Mouse (Mus musculus) right cerebral cortex, adult 2 months (tissue): ENCODE data around the gene Mif.
A peak's percentile ranks its signal among the peaks of the same experiment; 100 is the strongest.
"Not testable (repeated sequence)": the region's sequence is repeated elsewhere in the genome, so short reads cannot be mapped to it uniquely, and the experiment has no call there.

Experiments
- DNase-seq, 2 experiments: peaks; one replicate each; pipeline ENCODE4 v3.0.0; 2021 to 2022; ENCODE audit warnings: low spot score in 2 of 2

The Mif gene

GRCm38 (mm10) chr10:75873543-75874170, 13.6 kb upstream of the Mif start:
- no peak for DNase-seq

DNA sequence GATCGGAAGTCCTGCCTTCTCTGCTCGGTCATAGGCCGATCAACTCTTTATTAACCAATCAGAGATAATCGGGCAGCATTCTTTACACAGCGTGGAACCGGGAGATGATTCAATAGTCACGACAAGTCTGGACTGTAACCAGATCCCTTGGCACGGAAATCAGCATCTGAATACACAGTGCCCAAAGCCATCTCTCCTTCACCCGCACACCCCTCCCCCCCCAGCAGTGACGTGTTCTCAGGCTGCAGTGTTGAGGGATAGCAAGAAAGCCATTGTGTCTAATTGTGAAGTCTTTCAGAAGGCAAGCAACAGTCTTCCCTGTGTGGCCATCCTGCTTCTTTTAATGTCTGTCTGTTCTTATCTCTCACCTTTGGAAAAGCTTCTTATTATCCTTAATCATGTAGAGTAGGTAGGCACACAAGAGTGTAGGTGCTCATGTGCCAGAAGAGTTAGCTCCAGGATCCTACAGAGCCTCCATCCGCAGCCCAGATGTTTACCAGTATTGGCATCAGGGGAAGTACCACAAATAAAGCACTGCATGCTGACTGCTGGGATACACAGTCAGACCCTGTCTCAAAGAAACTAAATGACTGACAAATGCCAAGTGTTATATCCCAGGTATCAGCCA, 13.0 kb upstream of the Mif start:
- peak; percentile 71 to 82 for DNase-seq

DNA sequence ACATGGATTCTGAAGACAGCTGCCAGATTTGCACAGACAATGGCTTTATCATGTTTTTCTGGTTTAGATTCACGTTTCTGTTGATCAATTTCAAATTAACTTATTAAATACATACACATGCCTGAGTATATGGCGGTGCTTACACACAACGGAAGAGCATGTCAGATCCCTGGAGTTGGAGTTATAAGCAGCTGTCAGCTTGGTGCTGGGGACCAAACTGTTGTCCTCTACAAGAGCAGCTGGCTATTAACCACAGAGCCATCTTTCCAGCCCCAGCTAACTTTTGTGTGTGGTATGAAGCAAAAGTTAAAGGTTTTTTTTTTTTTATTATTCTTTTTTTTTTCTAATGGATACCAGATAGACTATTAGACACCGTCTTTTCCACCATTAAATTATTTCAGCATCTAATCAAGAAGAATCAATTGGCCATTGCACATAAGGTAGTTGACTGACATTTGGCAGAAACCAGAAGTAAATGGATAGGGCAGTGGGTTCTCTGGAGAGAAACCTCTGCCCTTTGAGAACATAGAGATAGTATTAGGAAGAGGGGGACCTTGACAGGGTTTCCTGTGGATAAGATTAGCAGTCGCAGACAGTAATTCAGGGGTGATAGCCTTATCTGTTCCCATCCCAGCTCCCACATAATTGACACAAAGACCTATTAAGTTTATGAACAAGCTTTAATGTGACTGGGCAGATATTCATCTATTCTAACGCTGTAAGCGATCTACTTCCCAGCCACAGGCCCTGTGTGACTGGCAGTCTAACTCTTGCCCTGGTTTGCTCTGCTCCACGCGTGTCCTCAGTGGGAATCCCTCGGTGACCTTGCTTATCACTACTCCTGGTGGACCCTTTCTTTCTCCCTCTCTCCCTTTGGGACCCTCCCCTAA, 12.2 kb upstream of the Mif start:
- DNase-seq = no peak

- no peak for DNase-seq
Observed at GRCm38 (mm10) chr10:75861587-75861986, 1.5 kb upstream of the Mif start.

DNA sequence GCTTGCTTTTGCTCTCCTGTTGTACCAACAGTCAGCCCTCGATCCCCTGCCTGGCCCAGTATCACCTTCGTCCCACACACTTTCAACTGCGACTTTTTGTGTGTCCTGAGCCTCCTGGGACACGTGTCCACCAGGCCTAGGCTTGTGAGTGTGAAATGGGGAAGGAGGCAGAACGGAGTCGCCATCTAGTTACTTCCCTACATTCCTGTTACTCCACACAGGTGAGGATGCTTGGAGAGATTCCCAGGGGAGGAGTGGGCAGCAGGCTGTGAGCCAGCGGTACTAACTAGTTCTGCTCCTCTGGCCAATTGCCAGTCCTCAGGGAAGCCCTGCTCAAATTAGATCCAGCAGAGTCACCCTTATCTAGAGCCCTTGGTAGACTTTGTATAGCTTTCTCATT, 706 bp upstream of the Mif start:
- DNase-seq = no peak

GRCm38 (mm10) chr10:75859107-75859746, 813 bp downstream of the Mif start:
- peak in 1 of 2 experiments; percentile 52 for DNase-seq

DNA sequence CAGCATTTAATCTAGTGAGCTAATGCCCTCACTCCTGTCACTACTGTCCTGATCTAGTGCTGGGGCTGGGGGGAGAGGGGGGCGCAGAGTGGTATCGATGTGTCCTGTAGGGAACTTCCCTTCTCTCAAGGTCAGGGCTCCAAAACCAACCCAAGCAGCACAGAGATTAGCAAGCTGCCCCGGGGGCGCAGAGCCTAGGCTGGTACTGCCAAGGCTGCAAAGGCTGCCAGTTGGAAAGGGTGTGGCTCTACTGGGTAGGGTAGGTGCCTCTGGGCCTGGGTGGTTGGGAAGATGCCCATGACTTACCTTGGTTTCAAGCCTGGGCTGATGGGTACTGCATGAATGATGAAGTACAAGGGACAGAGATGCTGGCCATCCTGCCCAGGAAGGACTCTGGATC, 2.4 kb downstream of the Mif start:
- DNase-seq = no peak

- DNase-seq = no peak
Observed at GRCm38 (mm10) chr10:75856976-75857375, 3.1 kb downstream of the Mif start.

GRCm38 (mm10) chr10:75856155-75856907, 3.7 kb downstream of the Mif start:
- DNase-seq = no peak

GRCm38 (mm10) chr10:75855416-75855981, 4.5 kb downstream of the Mif start:
- peak in 1 of 2 experiments; percentile 42 for DNase-seq

GRCm38 (mm10) chr10:75854791-75855190, 5.2 kb downstream of the Mif start:
- no peak for DNase-seq

GRCm38 (mm10) chr10:75854096-75854495, 5.9 kb downstream of the Mif start:
- no peak for DNase-seq

DNA sequence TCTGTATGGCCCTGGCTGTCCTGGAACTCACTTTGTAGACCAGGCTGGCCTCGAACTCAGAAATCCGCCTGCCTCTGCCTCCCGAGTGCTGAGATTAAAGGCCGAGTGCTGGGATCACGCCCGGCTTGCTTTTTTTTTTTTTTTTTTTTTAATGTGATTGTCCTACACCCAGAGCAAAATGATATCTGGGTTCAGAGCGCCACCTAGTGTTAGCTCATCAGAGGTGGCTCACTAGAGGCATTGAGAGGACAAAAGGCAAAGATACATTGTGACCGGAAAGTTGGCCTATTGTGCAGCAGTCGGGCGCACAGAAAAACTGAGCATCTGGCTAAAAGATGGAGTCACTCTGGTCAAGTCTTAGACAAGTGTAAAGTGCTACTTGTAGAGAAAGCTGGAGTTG, 6.6 kb downstream of the Mif start:
- DNase-seq = peak; percentile 88 to 93

- DNase-seq = no peak
Observed at GRCm38 (mm10) chr10:75852539-75853125, 7.4 kb downstream of the Mif start.

- no peak for DNase-seq
Observed at GRCm38 (mm10) chr10:75851681-75852080, 8.4 kb downstream of the Mif start.

DNA sequence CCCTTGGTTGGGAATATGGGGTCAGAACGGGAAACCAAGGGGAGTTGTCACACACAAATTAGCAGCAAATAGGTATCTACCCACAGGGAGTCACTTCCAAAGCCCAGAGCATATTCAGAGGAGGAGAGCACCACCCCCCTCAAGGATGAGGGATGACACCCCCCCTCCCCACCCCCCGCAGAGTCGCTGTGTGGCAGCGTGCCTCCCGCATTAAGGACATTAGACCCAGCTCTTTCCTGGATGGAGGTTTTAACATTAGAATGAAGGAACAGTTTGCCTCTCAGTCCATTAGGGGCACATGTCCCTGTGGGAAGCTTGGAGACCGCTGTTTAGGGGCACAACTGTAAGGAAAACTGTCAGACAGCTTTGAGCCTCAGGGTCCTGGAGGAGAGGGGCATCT, 9.0 kb downstream of the Mif start:
- DNase-seq = no peak

DNA sequence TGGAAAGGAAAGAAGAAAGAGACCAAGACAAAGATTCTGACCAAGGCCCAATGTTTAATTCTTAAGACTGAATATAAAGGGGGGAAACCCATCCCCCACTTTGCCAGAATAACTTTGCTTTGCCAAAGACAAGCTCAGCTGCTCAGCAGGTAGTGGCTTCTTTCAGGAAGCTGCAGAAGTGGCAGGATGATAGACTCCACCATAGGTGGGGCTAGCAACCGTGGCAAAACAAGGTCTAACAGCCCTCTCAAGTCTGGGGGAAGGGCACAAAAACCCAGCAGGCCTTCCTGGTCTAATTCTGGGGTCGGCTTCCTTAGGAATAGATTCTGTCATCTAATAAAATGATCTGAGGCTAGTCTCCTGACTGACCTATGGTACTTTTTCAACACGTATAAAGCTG, 11.7 kb downstream of the Mif start:
- no peak for DNase-seq

DNA sequence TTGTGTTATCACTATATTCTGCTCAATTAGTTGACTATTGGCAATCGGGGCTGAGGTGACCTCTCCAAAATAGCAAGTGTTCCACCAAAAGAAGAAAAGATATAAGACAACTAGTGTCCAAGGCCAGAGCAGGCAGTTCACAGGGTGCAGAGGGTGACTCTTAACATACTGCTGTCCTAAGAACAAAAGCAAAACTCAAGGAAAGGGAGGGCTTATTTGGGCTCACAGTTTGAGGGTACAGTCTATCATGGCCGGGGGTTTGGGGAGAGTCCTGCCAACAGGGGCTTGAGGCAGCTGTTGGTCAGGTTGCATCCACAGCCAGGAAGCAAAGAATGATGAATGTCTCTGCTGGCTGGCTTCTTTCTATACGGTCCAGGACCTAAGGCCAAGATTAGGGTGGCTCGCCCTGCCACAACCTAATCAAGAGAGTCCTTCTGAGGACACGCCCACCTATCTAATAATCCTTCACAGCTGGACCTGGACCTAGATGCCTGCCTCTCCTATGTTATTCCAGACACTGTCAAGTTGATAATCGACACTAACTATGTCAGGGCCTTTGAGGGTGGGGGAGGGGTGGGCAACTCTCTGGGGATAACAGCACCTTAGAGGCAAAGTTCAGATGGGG, 14.6 kb downstream of the Mif start:
- DNase-seq = no peak

DNA sequence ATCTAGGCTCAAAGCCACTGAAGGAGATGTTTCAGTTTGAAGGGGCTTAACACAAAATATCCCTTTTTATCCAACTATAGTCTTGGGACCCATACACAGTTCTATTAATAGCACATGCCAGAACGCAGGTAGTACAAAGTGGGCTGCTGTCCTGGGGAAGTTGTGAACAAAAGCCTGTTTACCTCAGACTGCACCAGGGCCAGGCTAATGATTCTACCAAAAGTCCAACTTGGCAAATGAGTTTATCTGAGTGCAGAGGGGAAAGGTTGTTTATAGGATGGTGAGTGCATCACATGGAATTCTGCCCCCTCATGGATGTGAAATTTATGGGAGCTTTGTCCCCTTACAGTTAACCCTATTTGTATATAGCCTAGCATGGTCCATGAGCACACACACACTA, 15.2 kb downstream of the Mif start:
- no peak for DNase-seq

- not testable (repeated sequence) for DNase-seq
Observed at GRCm38 (mm10) chr10:75843898-75844297, 16.1 kb downstream of the Mif start.
